9 mouse cellular contexts compared by ENCODE assay signal in genomic region chr5:140611021-140611583, GRCm38 (mm10). TPM values are rescaled to one million over a fixed set of nuclear protein-coding genes. Genes with fewer than 3 reads are reported as not detected.
DNase-seq lines count a peak whose midpoint lies in the region; ATAC-seq lines count a peak whose summit lies in the region.
"Had no signal": no experiment of that assay in that cellular context is flagged by ENCODE, and none has a peak within 500 bp of the region (broad histone marks: within the 10 kb centered on the region; RNA-seq: fewer than 3 reads in every experiment).

No protein-coding gene starts in this region.

- no peaks in the 10 kb centered on the region for H3K9me3 ChIP-seq in hindbrain, embryonic 16.5 days (ENCODE audit: control insufficient read depth, low read length)
- H3K9me3 ChIP-seq in midbrain, embryonic 16.5 days (replicated peaks; ENCODE audit: control insufficient read depth, low read length, poor library complexity, severe bottlenecking): no peaks in the 10 kb centered on the region

- peaks cover 41% of the 10 kb centered on the region for H3K4me1 ChIP-seq in hindbrain, embryonic 16.5 days (ENCODE audit: control insufficient read depth, insufficient read depth, low read depth, low read length)
- peaks cover 44% of the 10 kb centered on the region for H3K4me1 ChIP-seq in midbrain, embryonic 16.5 days (ENCODE audit: control insufficient read depth, insufficient read depth, low read length)

- peak overlapping the region; percentile 61 for H3K9ac ChIP-seq in hindbrain, embryonic 16.5 days (ENCODE audit: low read depth, low read length)
- peak overlapping the region; percentile 70 for H3K9ac ChIP-seq in midbrain, embryonic 16.5 days (ENCODE audit: low read depth, low read length)

- H3K4me2 ChIP-seq in hindbrain, embryonic 16.5 days (ENCODE audit: low read length): peak overlapping the region; percentile 90
- H3K4me2 ChIP-seq in midbrain, embryonic 16.5 days (ENCODE audit: low read length): peak overlapping the region; percentile 52

- peak; percentile 79 for DNase-seq in layer of hippocampus, adult 11-12 months (ENCODE audit: low spot score)
- DNase-seq in layer of hippocampus, postnatal 25 days (ENCODE audit: extremely low spot score in 1 of 2, low spot score in 1 of 2): no peak
- DNase-seq in cerebellum, adult 9-10 months: peak; percentile 34
- peak; percentile 84 for DNase-seq in gastrocnemius, postnatal 10 days
- peak; percentile 48 for DNase-seq in liver
- peak; percentile 62 for DNase-seq in telencephalon, adult 2 months (ENCODE audit: low read depth, low spot score)

- peak overlapping the region; percentile 82 for H3K27ac ChIP-seq in hindbrain, embryonic 16.5 days (ENCODE audit: low read depth, low read length)
- H3K27ac ChIP-seq in midbrain, embryonic 16.5 days (ENCODE audit: low read length): peak overlapping the region; percentile 83

- peak overlapping the region; percentile 60 for H3K4me3 ChIP-seq in hindbrain, embryonic 16.5 days (ENCODE audit: low read length)
- peak overlapping the region; percentile 56 for H3K4me3 ChIP-seq in midbrain, embryonic 16.5 days (ENCODE audit: low read depth, low read length)

- peaks cover 2% of the 10 kb centered on the region; the same call in 1 of the 2 replicates for H3K36me3 ChIP-seq in hindbrain, embryonic 16.5 days (ENCODE audit: control insufficient read depth, insufficient read depth, low read length)
- H3K36me3 ChIP-seq in midbrain, embryonic 16.5 days (ENCODE audit: control insufficient read depth, insufficient read depth, low read length): no peaks in the 10 kb centered on the region

- 6% methylated on average over 19 of the region's 21 CpGs for WGBS in hindbrain, embryonic 16.5 days
- 6% methylated on average over 21 of the region's 21 CpGs for WGBS in midbrain, embryonic 16.5 days

- peaks cover 8% of the 10 kb centered on the region for H3K27me3 ChIP-seq in hindbrain, embryonic 16.5 days (replicated peaks; ENCODE audit: control insufficient read depth, insufficient read depth, low read length)
- peaks cover 8% of the 10 kb centered on the region for H3K27me3 ChIP-seq in midbrain, embryonic 16.5 days (ENCODE audit: control insufficient read depth, insufficient read depth, low read depth, low read length)

- peak; percentile 58 for ATAC-seq in hindbrain, embryonic 16.5 days
- peak; percentile 40 for ATAC-seq in midbrain, embryonic 16.5 days

RNA-seq across cellular contexts. Expression of gene Lfng, which starts 4.0 kb away (rescaled TPM):
- 10 to 100 TPM; 20.0 to 29.8 TPM for total RNA-seq in layer of hippocampus, postnatal 25 days (2021)
- 1 to 10 TPM; 7.1 to 9.0 TPM for total RNA-seq in gastrocnemius, postnatal 10 days (2021)
- 27.1 and 30.2 TPM in 2 replicates for polyA plus RNA-seq in hindbrain, embryonic 16.5 days (2015; fragmentation: Nextera tagmentation; extraction: Ambion mirVana)
- polyA plus RNA-seq in midbrain, embryonic 16.5 days (2015; fragmentation: Nextera tagmentation; extraction: Ambion mirVana): 18.4 and 23.1 TPM in 2 replicates

RNA-seq across cellular contexts. Expression of gene Ttyh3, which starts 37.7 kb away (rescaled TPM):
- total RNA-seq in layer of hippocampus, postnatal 25 days (2021): 100 to 1,000 TPM; 247 to 262 TPM
- 10 to 100 TPM; 33.4 to 42.5 TPM for total RNA-seq in gastrocnemius, postnatal 10 days (2021)
- 56.0 and 68.9 TPM in 2 replicates for polyA plus RNA-seq in hindbrain, embryonic 16.5 days (2015; fragmentation: Nextera tagmentation; extraction: Ambion mirVana)
- polyA plus RNA-seq in midbrain, embryonic 16.5 days (2015; fragmentation: Nextera tagmentation; extraction: Ambion mirVana): 56.0 and 61.5 TPM in 2 replicates

RNA-seq across cellular contexts. Expression of gene Grifin, which starts 46.2 kb away (rescaled TPM):
- total RNA-seq in layer of hippocampus, postnatal 25 days (2021): not detected
- not detected for total RNA-seq in gastrocnemius, postnatal 10 days (2021)
- 0.36 TPM in 1 of 2 replicates, not detected in the other for polyA plus RNA-seq in hindbrain, embryonic 16.5 days (2015; fragmentation: Nextera tagmentation; extraction: Ambion mirVana)
- 0.43 TPM in 1 of 2 replicates, not detected in the other for polyA plus RNA-seq in midbrain, embryonic 16.5 days (2015; fragmentation: Nextera tagmentation; extraction: Ambion mirVana)
- total RNA-seq: MEL had no signal

Comparison
In these comparisons a context has a peak if more than half of its experiments do, and no peak if none do; other contexts are left out.
1. DNase-seq: peak in layer of hippocampus, adult 11-12 months (single experiment), cerebellum, adult 9-10 months (single experiment), gastrocnemius, postnatal 10 days (single experiment), liver (single experiment) and telencephalon, adult 2 months (single experiment); none in layer of hippocampus, postnatal 25 days (0 of 2).
2. RNA of gene Ttyh3, which starts 37.7 kb away (total RNA-seq): 247 to 262 TPM in layer of hippocampus, postnatal 25 days; 33.4 to 42.5 TPM in gastrocnemius, postnatal 10 days; every median in the first group is over 4 times any median in the second.